Mouse (Mus musculus) heart, adult 18-20 months (tissue): Measurements from ENCODE around the gene Egfl7. TPM values are rescaled to one million over a fixed set of nuclear protein-coding genes. Genes with fewer than 3 reads are reported as not detected.

Experiments used
- DNase-seq, 2 experiments: peaks; one replicate each; pipeline ENCODE4 v3.0.0; 2021 to 2022; ENCODE audit warnings: mixed read lengths in 1 of 2
- total RNA-seq, 2 experiments: library from RNA; stranded (reverse); gene quantifications; 2 replicates each; pipeline ENCODE4 v1.2.3; 2021

Gene Egfl7
- total RNA-seq, 2 experiments from 2014 or later = 94.2 to 94.8 TPM

DNA sequence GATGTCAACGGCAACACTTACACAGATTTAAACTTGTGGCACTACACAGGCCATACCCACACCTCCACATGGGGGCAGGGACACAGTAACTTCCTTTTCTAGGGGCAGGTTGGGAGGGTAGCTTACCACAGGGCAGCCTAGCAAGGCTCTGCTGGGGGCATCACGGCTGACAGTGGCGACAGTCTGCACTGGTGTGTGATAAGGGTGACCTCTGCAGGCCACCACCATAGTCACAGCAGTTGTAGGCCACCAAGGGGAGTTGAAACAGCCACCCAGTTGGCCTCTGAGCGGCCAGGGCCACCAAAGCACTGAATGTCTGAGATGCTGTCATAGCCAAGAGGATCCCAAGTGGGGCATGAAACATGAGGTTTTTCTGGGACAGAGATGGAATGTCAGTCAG is 13.6 kb upstream of the Egfl7 start:
- DNase-seq = peak; percentile 68 to 71

DNA sequence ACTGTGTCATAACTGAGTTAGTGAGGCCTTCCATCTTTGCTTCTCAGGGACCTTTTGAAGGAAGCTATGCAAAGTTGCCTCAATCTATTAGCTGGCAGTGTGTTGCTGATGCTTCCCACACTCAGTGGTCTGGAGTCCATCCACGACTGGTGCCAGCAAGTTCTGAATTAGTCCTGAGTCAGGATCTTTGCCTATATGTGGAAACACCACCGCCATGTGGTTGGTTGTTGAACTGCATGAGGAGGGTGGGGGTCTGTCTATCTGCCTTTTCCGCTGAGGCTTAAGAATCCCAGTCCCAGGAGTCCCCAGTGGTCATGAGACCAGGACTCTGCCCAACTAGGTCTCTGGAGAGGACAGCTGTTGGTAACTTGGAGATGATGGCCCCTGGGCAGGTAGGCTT is 9.8 kb upstream of the Egfl7 start:
- DNase-seq = peak; percentile 73 to 82

DNA sequence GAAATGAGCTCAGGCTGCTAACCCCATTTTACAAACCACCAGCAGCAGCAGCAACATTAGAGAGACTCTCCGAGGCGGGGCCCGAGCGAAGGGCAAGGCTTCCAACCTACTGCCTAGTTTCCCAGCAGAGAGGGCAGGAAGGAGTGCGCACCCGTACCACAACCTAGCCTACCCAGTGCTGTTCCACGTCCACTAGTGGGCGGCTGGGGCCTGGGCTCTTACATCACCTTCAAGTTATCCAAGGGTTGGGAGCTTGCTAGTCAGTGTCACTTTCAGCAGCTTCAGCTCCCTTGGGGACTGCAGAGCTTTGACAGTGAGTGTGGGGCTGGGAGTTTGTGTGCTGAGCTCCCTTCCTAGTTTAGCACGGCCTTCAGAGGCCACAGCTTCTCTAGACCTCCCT is 8.4 kb upstream of the Egfl7 start:
- peak in 1 of 2 experiments; percentile 74 for DNase-seq

DNA sequence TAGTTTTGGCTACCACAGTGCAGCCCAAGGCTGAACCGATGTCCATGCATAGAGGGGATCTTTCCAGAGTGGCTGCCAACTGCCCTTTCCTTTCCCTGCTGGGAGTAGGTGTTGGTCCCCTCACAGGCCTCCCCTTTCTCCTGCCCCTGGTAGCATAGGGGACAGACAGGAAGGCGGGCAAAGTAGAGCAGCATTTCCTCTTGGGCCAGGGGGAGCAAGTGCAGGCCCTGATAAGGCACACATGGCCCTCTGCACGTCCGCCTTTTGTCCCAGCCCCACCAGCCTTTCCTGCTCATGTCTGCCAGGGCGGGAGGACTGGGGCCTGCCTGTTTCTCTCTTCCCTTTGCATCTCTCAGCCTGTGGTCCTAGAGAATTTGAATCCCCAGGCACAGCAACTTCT is 8.0 kb upstream of the Egfl7 start:
- peak; percentile 72 to 91 for DNase-seq

DNA sequence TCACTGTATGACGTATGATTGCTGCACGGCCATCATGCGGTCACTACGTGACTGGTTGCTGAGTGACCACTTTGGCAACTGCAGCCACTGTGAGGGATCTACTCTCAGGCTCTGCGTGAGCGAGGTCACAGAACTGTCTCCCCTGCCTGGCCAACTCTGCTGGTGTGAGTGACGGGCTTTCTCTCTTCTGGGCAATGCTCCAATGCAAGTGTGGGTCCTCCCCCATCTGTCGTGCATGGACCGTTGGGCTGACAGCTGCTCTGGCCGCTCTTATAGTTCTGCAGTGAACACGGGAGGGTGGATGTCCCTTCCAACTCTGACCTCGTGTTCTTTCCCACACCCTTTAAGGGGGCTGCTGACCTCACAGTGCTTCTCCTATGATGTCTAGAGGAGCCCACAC is 6.4 kb upstream of the Egfl7 start:
- DNase-seq = peak; percentile 77 to 85

DNA sequence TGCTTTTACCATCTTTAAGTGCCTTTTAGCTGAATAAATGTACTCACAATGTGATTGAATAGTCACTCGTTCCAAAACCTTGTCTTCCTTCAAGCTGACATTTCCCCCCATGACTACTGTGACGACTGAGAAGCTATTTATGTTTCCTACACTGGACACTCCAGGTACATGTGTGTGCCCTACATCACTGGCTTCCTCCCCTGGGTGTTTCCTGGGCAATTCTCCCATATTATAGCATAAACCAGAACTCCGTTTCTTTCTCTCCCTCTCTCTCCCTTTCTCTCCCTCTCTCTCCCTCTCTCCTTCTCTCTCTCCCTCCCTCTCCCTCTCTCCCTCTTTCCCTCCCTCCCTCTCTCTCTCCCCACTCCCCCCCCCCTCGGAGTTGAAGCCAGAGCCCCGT is 6.0 kb upstream of the Egfl7 start:
- no peak for DNase-seq

DNA sequence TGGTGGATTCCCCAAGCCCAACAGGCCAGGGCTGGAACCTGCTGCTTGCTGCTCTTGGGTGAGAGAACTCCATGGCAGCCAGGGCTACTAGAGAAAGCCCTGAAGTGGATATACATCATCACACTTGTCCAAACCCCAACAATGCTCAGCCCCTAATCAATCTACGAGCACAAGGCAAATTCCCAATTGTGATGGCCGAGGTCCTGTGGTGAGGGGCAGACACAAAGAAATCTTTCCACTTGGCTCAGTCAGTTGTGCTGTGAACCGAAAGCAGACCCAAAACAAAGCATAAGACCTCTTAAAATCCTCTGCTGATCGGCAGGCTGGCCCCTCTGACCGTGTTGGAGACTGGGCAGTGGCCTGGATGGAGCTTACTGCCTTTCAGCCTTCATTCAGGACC is 5.0 kb upstream of the Egfl7 start:
- no peak for DNase-seq

DNA sequence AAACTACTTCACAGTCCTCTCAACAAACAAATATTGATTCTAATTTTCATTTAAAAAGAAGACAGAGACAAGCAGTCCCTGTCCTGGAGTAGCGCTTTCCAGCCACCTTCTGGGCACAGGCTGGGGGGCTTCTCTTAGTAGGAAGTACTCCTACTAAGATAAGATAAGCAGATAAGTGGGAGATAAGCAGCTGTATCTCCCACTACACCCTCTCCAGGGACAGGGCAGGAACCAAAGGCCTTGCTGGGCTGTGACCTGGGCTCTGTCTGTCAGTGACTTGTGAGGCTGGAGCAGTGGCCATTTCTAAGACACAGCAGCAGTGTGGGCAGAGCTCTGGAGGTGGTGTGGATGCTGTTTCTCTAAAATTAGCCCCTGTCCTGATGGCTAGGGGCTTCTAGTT is 4.4 kb upstream of the Egfl7 start:
- DNase-seq = no peak

DNA sequence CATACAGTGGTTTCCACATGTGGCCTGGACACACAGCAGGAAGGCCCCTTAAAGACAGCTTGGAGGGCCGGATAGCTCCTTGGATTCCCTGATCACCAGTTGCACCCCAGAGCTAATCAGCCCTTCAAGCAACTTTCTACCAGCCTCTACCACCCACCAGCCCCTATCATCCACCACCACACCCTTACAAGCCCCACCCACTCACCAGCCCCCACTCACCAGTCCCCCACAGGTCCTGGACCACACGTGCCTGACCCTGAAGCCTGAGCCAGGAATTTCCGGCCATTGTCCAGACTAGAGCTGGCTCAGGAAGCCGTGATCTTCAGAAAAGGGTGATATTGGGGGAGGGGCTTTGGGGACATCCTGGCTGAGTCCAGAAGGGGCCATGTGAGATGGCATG is 3.9 kb upstream of the Egfl7 start:
- DNase-seq = peak; percentile 74 to 89

DNA sequence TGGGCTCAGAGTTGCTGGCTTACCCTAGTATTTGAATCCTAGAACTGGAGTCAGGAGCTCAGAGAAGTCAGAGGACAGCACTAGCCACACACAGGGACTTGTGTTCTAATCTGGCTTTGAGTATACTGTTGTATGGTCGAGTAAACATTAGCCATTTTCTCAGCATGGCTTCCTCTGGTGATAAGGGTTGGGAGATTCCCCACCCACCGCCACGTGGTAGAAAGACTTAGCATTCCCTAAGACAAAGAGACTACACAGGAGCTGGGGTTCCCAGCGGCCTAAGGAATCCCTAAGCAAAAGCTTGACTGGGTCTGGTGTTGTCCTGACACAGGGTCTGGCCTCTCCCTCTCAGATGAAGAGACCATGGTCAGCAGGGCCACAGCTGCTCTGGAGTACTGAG is 3.4 kb upstream of the Egfl7 start:
- DNase-seq = no peak

DNA sequence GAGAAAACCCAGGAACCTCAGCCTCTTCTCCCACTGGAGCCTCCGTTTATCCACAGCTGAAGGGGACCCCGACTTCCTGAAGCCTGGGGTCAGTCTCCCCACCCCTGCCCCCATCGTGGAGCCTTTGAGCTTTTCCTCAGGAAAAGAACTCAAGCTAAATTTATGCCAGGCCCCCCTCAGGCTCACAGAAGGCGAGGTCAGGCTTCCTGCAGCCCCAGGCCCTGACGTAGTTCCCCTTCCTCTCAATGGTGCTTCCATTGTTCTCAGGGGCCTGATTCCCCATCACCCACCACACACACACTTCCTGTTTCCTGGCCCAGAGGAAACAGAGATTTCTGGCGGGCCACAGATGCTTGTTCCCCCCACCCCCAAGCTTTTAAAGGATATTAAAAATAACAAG is 1.4 kb upstream of the Egfl7 start:
- DNase-seq = peak; percentile 72 to 93

DNA sequence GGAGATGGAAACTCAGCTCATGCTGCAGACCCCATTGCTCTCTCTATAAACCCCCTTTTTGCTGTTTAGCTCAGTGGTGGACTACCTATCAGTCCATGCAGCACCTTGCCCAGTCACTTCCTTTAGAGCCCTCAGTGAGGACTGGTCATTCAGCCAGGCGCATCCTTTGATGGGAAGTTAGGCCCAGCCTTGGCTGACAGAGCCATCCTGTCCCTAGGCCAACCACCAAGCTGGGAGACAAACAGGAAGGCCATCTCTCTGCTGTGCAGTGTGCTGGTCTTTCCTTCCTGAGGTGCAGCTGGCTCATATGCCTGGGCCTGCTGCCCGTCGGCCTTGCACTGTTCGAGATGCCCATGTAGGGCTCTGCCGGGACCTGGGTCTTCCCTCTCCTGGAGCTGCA is 937 bp downstream of the Egfl7 start:
- peak; percentile 25 to 64 for DNase-seq

DNA sequence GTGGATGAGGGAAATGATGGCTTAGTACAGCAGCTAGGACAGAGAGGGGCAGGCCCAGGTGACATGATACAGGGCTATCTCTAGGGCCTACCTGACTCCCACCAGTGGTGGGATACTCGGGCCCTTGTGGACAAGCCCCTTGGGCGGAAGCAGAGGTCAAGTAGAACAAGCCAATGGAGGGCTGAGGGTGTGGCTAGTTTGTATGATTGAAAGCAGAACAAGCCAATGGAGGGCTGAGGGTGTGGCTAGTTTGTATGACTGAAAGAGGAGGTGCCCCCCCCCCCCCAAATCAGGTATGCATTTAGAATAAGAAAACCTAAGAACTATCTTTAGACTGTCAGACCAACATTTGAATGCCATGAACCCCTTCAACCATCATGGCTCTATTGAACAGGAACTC is 2.4 kb downstream of the Egfl7 start:
- DNase-seq = peak; percentile 56 to 76

DNA sequence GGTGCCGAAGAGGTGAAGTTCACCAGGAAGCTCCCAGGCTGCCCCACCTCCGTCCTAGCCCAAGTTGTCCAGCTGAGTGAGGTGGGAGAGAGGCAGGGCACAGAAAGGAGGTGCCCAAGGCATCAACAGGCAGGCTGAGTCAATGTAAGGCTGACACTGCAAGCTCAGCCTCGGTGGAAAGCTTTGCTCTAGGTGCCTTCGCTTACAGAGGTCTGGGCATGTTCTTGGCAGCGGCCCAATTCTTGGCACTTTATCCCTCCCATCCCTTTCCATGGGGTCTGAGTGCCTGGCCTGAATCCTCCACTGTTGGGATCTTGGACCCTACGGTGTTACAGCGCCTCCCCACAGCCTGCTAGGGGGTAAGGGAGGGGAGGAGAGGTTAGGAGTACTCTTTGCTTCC is 2.9 kb downstream of the Egfl7 start:
- peak in 1 of 2 experiments; percentile 50 for DNase-seq

DNA sequence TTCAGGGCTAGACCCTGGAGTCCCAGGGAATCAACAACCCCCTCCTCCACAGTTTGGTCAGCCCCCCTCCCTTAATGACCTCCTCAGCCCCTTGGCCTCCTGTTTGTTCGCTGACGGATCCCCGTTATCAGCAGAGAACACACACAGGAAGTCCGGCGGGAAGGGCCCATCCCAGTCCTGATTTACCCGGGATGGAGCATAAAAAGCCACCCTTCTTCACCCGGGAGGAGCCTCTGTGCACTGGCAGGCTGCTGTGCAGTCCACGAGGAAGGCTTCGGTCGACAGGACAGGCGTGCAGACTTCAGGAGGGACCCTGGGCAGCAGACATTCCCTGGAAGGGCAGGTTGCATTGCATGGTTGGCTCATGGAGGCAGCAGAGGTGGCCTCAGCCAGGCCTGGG is 3.8 kb downstream of the Egfl7 start:
- DNase-seq = peak; percentile 86 to 94

DNA sequence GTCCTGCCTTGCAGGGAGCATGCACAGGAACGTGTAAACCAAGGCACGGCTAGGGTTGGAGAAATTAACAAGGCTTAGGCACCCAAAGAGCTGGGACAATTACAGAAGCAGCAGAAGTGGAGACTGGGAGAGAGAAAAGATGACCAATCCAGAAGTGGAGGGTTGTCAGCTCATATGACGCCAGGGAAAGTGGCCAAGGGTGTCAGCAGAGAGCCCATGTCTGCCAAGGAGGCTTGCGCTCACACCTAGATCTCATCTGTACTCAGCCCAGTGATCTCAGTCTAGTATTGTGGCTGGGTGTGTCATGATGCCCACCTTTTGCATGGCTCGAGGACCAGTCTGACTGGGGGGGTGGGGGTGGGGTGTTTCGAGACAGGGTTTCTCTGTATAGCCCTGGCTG is 5.9 kb downstream of the Egfl7 start:
- peak; percentile 65 to 66 for DNase-seq

DNA sequence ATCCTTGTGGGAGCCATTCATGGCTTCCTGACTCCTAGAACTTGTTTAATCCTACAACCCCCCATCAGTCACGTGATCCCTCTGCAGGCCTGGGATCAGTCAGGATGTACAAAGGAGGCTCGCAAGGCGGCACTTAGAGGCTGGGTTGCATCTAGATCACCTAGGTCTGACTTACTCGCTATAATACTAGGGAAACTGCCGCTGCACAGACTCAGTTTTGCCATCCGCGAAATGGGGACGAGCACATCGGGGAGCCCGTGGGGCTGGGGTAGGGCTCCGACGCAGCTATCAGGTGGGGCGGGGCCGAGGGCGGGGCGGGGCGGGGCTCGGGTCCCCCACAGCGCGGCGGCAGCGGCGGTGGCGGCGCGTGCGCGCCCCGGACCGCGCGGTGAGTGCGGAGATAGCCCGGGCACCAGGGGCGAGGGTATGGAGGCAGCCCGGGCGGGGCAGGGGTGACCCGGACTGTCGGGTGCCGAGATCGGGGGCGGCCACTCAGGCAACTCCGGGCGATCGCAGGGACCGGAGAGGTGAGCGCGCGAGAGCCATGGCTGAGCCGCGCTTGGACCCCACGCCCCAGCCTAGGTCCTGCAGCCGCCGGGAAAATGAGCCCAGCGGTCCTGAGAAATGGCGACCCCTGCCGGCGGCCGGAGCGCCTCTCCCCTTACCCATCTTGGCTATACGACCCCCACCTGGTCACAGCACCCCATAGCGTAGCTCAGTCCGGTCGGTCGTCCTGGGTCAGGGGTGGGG is 6.7 kb downstream of the Egfl7 start, which contains the start of gene Gm20532:
Gm20532 (plus strand) TSS at position 346 of the 750 bp plus-strand sequence.
- DNase-seq = peak; percentile 64 to 76

DNA sequence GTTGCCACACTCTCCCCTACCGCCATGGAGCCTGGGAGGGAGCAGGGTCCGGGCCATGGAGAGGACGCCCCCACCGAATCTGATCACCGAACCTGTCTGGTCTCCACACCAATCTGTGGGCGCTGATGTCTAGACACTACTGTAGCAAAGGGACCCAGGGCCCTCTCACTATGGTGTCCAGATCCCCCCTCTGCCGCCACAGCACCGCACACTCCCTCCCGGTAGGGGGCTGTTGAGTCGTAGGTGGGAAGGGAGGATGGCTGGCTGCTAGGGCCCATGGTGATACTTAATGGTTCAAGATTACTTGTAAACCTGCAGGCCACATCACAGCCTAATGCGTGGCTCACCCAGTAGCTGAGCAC is 7.2 kb downstream of the Egfl7 start:
- DNase-seq = no peak

DNA sequence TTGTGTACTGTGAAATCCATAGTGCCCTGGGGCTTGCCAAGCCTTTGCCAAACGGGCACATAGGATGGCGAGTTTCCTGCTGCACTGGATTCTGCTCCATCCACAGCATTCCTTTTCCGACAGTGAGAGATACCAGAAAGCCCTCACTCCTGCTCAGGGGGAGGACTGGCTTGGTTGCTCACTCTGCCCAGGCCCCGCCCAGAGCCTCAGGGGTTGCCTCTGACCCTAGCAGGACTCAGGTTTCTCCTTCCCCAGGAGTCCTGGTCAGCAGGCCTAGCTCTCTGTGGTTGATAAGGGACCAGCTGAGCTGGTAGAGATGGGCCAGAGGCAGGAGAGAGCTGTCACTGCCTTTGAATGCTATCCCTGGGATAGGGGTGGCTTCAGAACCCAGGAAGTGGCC is 8.8 kb downstream of the Egfl7 start:
- peak in 1 of 2 experiments; percentile 18 for DNase-seq

DNA sequence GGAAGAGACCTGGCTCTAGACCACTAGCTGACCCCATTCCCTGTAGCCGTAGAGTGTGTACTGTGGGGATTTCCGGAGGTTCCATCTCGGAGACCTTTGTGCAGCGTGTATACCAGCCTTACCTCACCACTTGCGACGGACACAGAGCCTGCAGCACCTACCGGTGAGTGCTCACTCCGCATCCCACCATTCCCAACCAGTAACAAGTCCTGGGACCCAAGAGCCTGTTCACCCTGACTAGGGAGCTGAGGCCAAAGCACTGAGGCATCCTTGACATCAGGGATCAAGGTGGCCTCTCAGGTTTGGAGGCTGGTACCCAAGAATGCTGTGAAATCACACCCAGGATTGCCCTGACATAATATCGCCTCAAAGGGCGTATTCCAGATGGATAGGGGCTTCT is 9.5 kb downstream of the Egfl7 start:
- DNase-seq = no peak

DNA sequence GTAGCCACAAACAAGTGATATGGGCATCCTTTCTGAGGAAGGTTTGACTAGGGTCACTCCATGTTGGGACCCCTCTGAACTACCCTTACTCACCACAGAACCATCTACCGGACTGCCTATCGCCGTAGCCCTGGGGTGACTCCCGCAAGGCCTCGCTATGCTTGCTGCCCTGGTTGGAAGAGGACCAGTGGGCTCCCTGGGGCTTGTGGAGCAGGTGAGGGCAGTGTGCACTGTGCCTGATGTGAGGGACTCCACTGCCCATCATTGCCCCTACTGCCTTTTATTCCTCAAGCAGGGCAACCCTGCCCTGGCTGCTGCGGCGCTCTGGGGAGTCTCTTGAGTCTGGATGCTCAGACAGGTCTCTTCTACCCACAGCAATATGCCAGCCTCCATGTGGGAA is 10.5 kb downstream of the Egfl7 start:
- DNase-seq = no peak

DNA sequence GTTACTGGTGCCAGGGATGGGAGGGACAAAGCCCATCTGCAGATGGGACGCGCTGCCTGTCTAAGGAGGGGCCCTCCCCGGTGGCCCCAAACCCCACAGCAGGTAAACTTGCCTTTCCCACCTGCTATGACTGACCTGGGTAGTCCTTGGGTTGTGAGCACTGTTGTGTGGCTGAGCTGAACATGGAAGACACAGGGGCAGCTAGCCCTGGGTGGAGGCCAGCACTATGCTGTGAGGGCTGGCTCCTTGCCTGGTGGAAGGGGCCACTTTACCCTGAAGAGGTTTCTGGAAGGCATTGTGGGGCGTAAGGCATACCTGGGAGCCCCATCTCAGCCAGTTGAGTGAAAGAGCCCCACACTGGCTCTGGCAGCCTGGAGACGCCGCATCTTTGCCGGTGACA is 11.1 kb downstream of the Egfl7 start:
- no peak for DNase-seq

DNA sequence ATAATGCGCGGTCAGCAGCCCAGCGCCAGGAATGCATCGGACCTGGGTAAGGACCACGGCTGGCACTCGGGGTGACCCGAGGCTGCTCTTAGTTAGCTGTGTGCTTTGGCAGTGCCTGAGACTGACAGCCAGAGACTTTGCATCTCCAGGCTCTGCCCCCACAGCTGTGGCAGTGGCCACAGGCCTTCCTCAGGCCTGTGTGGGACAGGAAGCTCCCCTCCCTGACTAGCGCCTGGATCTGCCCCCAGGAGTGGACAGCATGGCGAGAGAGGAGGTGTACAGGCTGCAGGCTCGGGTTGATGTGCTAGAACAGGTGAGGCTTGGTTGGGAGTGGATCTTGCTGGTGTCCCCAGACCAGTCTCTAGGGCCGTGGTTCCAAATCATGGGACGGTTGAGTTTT is 11.6 kb downstream of the Egfl7 start:
- DNase-seq = no peak

DNA sequence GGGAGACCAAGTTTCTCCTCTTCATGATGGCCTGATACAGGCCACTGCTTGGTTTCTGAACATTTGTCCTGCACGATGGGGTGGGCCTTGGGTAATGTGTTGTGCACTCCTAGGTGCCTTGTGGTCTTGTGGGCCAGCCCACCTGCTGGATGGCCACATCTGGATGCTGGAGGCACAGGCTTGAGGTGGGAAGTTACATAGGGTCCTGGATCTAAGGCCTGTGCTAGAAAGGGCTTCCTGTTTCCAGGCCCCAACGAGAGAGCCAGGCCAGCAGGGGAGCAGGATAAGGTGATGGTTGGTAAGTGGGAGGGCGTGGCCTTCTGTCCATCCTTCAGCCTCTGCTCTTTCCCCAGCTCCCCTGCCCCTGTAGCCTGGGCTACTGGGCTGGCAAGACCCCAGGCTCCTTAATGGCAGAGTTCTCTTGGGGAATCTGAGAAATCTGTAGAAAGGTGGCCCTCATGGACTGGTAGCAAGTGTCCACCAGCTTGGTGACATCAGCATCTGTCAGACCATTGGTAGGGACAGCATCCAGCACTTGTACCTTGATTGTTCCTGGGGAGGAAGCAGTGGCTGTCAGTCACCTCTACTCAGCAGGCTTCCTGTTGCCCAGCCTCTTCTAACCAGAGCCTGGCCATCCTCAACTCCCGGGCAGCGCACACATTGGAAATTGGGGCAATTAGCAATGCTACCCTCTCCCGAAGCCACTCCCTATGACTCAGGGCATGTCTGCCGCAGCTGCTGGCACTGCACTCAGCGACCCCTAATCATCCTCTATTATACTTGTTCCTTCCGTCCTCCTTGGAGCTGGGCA is 13.6 kb downstream of the Egfl7 start:
- no peak for DNase-seq
